Mouse (Mus musculus) midbrain, embryonic 11.5 days (tissue): ENCODE results near the gene Pkp2. TPM values are rescaled to one million over a fixed set of nuclear protein-coding genes. Genes with fewer than 3 reads are reported as not detected.

Source experiments
- ATAC-seq: fragments of 200-750 bp; cut with Nextera tagmentation; 2 replicates; pipeline ENCODE4 v1.8.0; 2017; ENCODE audit warnings: moderate TSS enrichment, moderate library complexity; ENCODE audit not compliant: low FRiP score
- DNase-seq: peaks from one replicate; pipeline ENCODE4 v3.0.0; 2015; ENCODE audit warnings: low spot score; ENCODE audit errors: missing footprints
- H3K27ac ChIP-seq: fragments of 300-500 bp; sonication (generic); 2 replicates; pipeline ENCODE4 v1.5.1; 2014; ENCODE audit warnings: low read depth, low read length
- H3K27me3 ChIP-seq: fragments of 300-500 bp; sonication (generic); 2 replicates; pipeline ENCODE4 v1.6.1; 2014; ENCODE audit warnings: mild to moderate bottlenecking, low read length, moderate library complexity, mixed read lengths; ENCODE audit not compliant: control insufficient read depth, insufficient read depth
- H3K36me3 ChIP-seq: fragments of 300-500 bp; sonication (generic); 2 replicates; pipeline ENCODE4 v1.6.1; 2014; ENCODE audit warnings: mild to moderate bottlenecking, low read length, moderate library complexity, mixed read lengths; ENCODE audit not compliant: control insufficient read depth, insufficient read depth
- H3K4me1 ChIP-seq: fragments of 300-500 bp; sonication (generic); 2 replicates; pipeline ENCODE4 v1.6.1; 2014; ENCODE audit warnings: low read length; ENCODE audit not compliant: control insufficient read depth, insufficient read depth
- H3K4me2 ChIP-seq: fragments of 300-500 bp; sonication (generic); 2 replicates; pipeline ENCODE4 v1.6.1; 2014; ENCODE audit warnings: mild to moderate bottlenecking, moderate library complexity
- H3K4me3 ChIP-seq: fragments of 300-500 bp; sonication (generic); 2 replicates; pipeline ENCODE4 v1.5.1; 2014; ENCODE audit warnings: low read depth, low read length
- H3K9ac ChIP-seq: fragments of 300-500 bp; sonication (generic); 2 replicates; pipeline ENCODE4 v1.6.1; 2014; ENCODE audit warnings: low read length
- H3K9me3 ChIP-seq: fragments of 300-500 bp; sonication (generic); 2 replicates; pipeline ENCODE4 v1.6.1; 2016; ENCODE audit warnings: low read length; ENCODE audit not compliant: control insufficient read depth
- WGBS: fragments of 180-500 bp; shearing (Covaris S2); extraction: QIAGEN DNeasy Blood & Tissue Kit; methylation state at CpG from one replicate; pipeline ENCODE4 v1.1.7; 2014; 5-methylcytosine and 5-hydroxymethylcytosine counted together
- polyA plus RNA-seq: library from polyadenylated mRNA; unstranded; fragments of >200 nt; fragmentation: Nextera tagmentation; extraction: Ambion mirVana; gene quantifications from 2 replicates; pipeline ENCODE4 v1.2.1, GENCODE M21; 2014

Pkp2 gene
- polyA plus RNA-seq, 1 experiment from 2014 or later, result 5.5 TPM

- no peaks in the 10 kb centered on the region; the same call in 1 of the 2 replicates for H3K4me1 ChIP-seq
- no peak for ATAC-seq
- H3K9ac ChIP-seq, result no peak overlapping the region
- no peaks in the 10 kb centered on the region for H3K36me3 ChIP-seq
- no peak overlapping the region for H3K4me2 ChIP-seq
- 39% methylated on average over 4 of the region's 4 CpGs for WGBS
- H3K27ac ChIP-seq, result no peak overlapping the region
- DNase-seq, result peak; percentile 86
- H3K27me3 ChIP-seq, result no peaks in the 10 kb centered on the region
- H3K9me3 ChIP-seq, result no peaks in the 10 kb centered on the region
- H3K4me3 ChIP-seq, result no peak overlapping the region
Observed at GRCm38 (mm10) chr16:16253326-16254074, 40.4 kb downstream of the Pkp2 start.

GRCm38 (mm10) chr16:16255217-16255616, 42.1 kb downstream of the Pkp2 start:
- no peak overlapping the region for H3K4me3 ChIP-seq
- 76% methylated on average over 1 of the region's 1 CpGs for WGBS
- H3K27me3 ChIP-seq, result no peaks in the 10 kb centered on the region
- H3K4me2 ChIP-seq, result no peak overlapping the region
- no peak for ATAC-seq
- DNase-seq, result no peak
- H3K9me3 ChIP-seq, result no peaks in the 10 kb centered on the region
- no peaks in the 10 kb centered on the region; the same call in 1 of the 2 replicates for H3K4me1 ChIP-seq
- H3K9ac ChIP-seq, result no peak overlapping the region
- H3K36me3 ChIP-seq, result no peaks in the 10 kb centered on the region
- H3K27ac ChIP-seq, result no peak overlapping the region

- Histone ChIP-seq H3K4me3 (no peak overlapping the region), H3K27ac (no peak overlapping the region), H3K4me2 (no peak overlapping the region), H3K36me3 (no peaks in the 10 kb centered on the region), H3K9me3 (no peaks in the 10 kb centered on the region), H3K27me3 (no peaks in the 10 kb centered on the region), H3K4me1 (no peaks in the 10 kb centered on the region; the same call in 1 of the 2 replicates), H3K9ac (no peak overlapping the region)
- DNase-seq (no peak), ATAC-seq (no peak)
- whole genome bisulfite sequencing, result 70% methylated on average over 7 of the region's 7 CpGs
Observed at GRCm38 (mm10) chr16:16255874-16256273, 42.8 kb downstream of the Pkp2 start.

GRCm38 (mm10) chr16:16256672-16257071, 43.6 kb downstream of the Pkp2 start:
- no peak overlapping the region for H3K4me3 ChIP-seq
- H3K27me3 ChIP-seq, result no peaks in the 10 kb centered on the region
- no peak overlapping the region for H3K27ac ChIP-seq
- H3K4me1 ChIP-seq, result no peaks in the 10 kb centered on the region; the same call in 1 of the 2 replicates
- no peak overlapping the region for H3K9ac ChIP-seq
- DNase-seq (no peak), ATAC-seq (no peak)
- H3K4me2 ChIP-seq, result no peak overlapping the region
- WGBS, result 71% methylated on average over 1 of the region's 1 CpGs
- no peaks in the 10 kb centered on the region for H3K9me3 ChIP-seq
- H3K36me3 ChIP-seq, result no peaks in the 10 kb centered on the region

- no peaks in the 10 kb centered on the region for H3K27me3 ChIP-seq
- ATAC-seq, result no peak
- H3K4me2 ChIP-seq, result no peak overlapping the region
- H3K9me3 ChIP-seq, result no peaks in the 10 kb centered on the region
- no peak overlapping the region for H3K4me3 ChIP-seq
- no peak overlapping the region for H3K9ac ChIP-seq
- no peak for DNase-seq
- no peaks in the 10 kb centered on the region for H3K4me1 ChIP-seq
- 94% methylated on average over 5 of the region's 5 CpGs for WGBS
- H3K36me3 ChIP-seq, result no peaks in the 10 kb centered on the region
- no peak overlapping the region for H3K27ac ChIP-seq
Observed at GRCm38 (mm10) chr16:16260882-16261281, 47.8 kb downstream of the Pkp2 start.

- Histone ChIP-seq H3K9ac (no peak overlapping the region), H3K27ac (no peak overlapping the region), H3K36me3 (no peaks in the 10 kb centered on the region), H3K4me2 (no peak overlapping the region), H3K27me3 (no peaks in the 10 kb centered on the region), H3K4me3 (no peak overlapping the region), H3K4me1 (no peaks in the 10 kb centered on the region), H3K9me3 (no peaks in the 10 kb centered on the region)
- DNase-seq, result peak; percentile 17
- 93% methylated on average over 6 of the region's 6 CpGs for WGBS
- ATAC-seq, result no peak
Observed at GRCm38 (mm10) chr16:16261481-16261880, 48.4 kb downstream of the Pkp2 start.

- Histone ChIP-seq H3K27ac (no peak overlapping the region), H3K36me3 (no peaks in the 10 kb centered on the region), H3K4me1 (no peaks in the 10 kb centered on the region), H3K4me3 (no peak overlapping the region), H3K9ac (no peak overlapping the region), H3K27me3 (no peaks in the 10 kb centered on the region), H3K4me2 (no peak overlapping the region), H3K9me3 (no peaks in the 10 kb centered on the region)
- DNase-seq (no peak), ATAC-seq (no peak)
- 90% methylated on average over 3 of the region's 3 CpGs for WGBS
Observed at GRCm38 (mm10) chr16:16262436-16262835, 49.3 kb downstream of the Pkp2 start.

GRCm38 (mm10) chr16:16272978-16273377, 59.9 kb downstream of the Pkp2 start:
- H3K27ac ChIP-seq, result no peak overlapping the region
- H3K4me3 ChIP-seq, result no peak overlapping the region
- ATAC-seq (no peak), DNase-seq (no peak)
- no peaks in the 10 kb centered on the region for H3K27me3 ChIP-seq
- 59% methylated on average over 3 of the region's 3 CpGs for WGBS
- H3K36me3 ChIP-seq, result no peaks in the 10 kb centered on the region
- H3K9ac ChIP-seq, result no peak overlapping the region
- no peak overlapping the region for H3K4me2 ChIP-seq
- no peaks in the 10 kb centered on the region for H3K4me1 ChIP-seq
- no peaks in the 10 kb centered on the region for H3K9me3 ChIP-seq

- H3K4me3 ChIP-seq, result no peak overlapping the region
- no peaks in the 10 kb centered on the region for H3K27me3 ChIP-seq
- DNase-seq (no peak), ATAC-seq (no peak)
- no peak overlapping the region for H3K9ac ChIP-seq
- H3K9me3 ChIP-seq, result no peaks in the 10 kb centered on the region
- no peak overlapping the region for H3K27ac ChIP-seq
- no peaks in the 10 kb centered on the region for H3K36me3 ChIP-seq
- no peaks in the 10 kb centered on the region for H3K4me1 ChIP-seq
- no peak overlapping the region for H3K4me2 ChIP-seq
- WGBS, result 89% methylated on average over 6 of the region's 6 CpGs
Observed at GRCm38 (mm10) chr16:16273752-16274151, 60.6 kb downstream of the Pkp2 start.
